Mouse (Mus musculus) megakaryocyte, embryonic 14.5 days (primary cell): Measurements from ENCODE around the gene S100a3.

Experiments used
- FLI1 ChIP-seq: IDR thresholded peaks from 2 replicates; pipeline ENCODE4 v1.6.1; 2012; ENCODE audit warnings: low read length, inconsistent platforms, mixed read lengths
- GATA1 ChIP-seq: IDR thresholded peaks from 3 replicates; pipeline ENCODE4 v1.6.1; 2012; ENCODE audit warnings: mixed read lengths, low read length, inconsistent platforms, borderline replicate concordance

DNA sequence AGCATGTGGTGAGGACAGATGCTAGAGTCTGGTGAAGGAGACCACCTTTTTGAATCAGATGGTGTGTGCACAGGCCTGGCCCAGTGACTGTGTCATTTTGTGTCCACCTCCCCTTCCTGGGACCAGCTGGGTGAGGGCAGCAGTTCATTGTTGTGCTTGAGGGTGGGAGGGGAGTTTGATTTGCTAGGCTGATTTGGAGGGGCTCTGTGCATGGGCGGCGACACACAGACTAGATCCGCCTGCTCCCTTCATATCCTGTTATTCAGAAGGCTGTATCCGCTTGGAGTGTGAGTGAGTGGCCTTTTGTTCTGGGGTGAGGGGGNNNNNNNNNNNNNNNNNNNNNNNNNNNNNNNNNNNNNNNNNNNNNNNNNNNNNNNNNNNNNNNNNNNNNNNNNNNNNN lies 19.5 kb upstream of the S100a3 start:
- no peak for TF ChIP-seq FLI1
- no peak for TF ChIP-seq GATA1
